Mouse (Mus musculus): ENCODE results near the gene Trappc10.

GRCm38 (mm10) chr10:78233161-78233560 is 11.3 kb downstream of the Trappc10 start:
- TF ChIP-seq POLR2A (IDR thresholded peaks at IDR 0.05; ENCODE audit: low read depth, low read length) (no peak), CTCF (IDR thresholded peaks at IDR 0.05; ENCODE audit: extremely low read depth, insufficient read depth, insufficient read length, insufficient replicate concordance) (no peak)

Measured in spleen, adult 2 months (tissue).